Mouse (Mus musculus): ENCODE measurements at regions not wholly inside any gene's neighbourhood (a gene's known extent, or its start where the extent isn't known, plus 50 kb on each side); places are given as distances from the start of the nearest gene placed in this dataset.

GRCm38 (mm10) chr9:6608428-6609283 is 339.0 kb upstream of the Ddi1 start:
- TF ChIP-seq POLR2A (IDR thresholded peaks at IDR 0.05; ENCODE audit: insufficient read depth, low read length) (no peak), EP300 (IDR thresholded peaks at IDR 0.05; ENCODE audit: insufficient read depth, low read depth, low read length) (no peak), CTCF (IDR thresholded peaks at IDR 0.05; ENCODE audit: low read depth, low read length) (no peak)

All from ES-Bruce4 (cell line).